Mouse (Mus musculus): ENCODE measurements at regions not wholly inside any gene's neighbourhood (a gene's known extent, or its start where the extent isn't known, plus 50 kb on each side); places are given as distances from the start of the nearest gene placed in this dataset.

DNA sequence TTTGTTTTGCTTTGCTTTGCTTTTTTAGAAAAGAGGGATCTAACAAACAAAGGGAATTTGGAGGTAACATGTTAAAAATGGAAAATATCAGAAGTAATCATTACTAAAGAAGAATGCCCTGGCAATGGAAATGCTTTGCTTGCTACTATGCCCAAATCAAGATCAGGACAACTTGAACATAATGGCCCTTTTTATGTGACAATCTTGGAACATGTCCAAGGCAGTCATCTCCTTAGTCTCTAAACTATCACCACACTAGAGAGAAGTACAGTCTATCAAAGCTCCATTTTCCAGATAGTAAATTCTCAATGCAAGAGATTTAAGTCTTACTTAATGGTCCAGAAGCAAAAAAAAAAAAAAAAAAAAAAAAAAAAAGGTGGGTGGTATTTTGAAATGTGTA, 492.9 kb downstream of the Cenpc1 start:
- TF ChIP-seq CTCF (IDR thresholded peaks at IDR 0.05; ENCODE audit: low read depth) (no peak), EP300 (IDR thresholded peaks at IDR 0.05; ENCODE audit: low read depth) (no peak)

Measured in liver, postnatal 0 days (tissue).